Mouse (Mus musculus) spleen, adult 2 months (tissue): ENCODE results near the gene Psmd8.

Experiments
- CTCF ChIP-seq: fragments of 200-500 bp; IDR thresholded peaks from 2 replicates; pipeline ENCODE4 v1.5.1; 2011; ENCODE audit warnings: mild to moderate bottlenecking, inconsistent platforms; ENCODE audit not compliant: insufficient read depth, insufficient read length, insufficient replicate concordance; ENCODE audit errors: extremely low read depth
- POLR2A ChIP-seq: fragments of 200-500 bp; IDR thresholded peaks from 2 replicates; pipeline ENCODE4 v1.6.1; 2011; ENCODE audit warnings: low read depth, low read length, inconsistent platforms

DNA sequence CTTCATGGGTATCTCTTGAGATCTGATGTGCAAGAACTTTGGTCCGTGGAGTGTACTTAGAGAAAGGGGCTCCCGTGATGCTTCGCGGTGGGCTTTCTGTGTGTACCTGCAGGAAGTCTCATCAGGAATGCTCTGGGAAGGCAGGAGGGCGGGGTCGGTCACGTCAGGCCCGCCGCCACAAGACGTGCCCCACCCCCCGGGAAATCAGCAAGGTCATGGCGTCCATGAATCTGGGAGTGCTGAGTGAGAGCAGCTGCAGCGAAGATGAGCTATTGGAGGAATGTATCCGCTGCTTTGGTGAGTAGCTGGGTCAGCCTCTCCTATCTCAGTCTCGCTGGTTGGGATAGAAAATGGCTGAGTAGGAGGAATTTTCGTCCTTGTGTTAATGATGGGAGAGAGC is 43.1 kb downstream of the Psmd8 start:
- TF ChIP-seq CTCF (no peak), POLR2A (no peak)
